26 mouse cellular contexts compared by ENCODE assay signal in the genomic region with DNA sequence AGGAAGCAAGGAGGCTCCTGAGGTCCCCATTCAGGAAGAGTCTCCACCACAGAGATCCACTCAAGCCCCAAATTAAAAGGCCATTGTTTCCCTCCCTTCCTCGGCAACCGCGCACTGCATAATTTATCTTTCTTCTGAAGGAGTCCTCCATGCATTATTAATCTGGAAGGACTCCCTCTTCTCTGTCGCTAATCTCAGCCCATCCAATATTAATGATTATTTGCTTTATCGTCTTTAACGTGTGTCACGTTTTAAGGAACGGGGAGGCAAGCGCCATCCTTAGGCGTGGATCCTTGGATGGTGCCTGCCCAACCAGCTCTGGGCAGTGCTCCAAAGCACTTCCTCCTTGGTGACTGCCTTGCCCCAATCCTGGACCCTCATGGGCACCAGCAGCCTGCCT.
DNase-seq lines count a peak whose midpoint lies in the region; ATAC-seq lines count a peak whose summit lies in the region.
"Had no signal": no experiment of that assay in that cellular context is flagged by ENCODE, and none has a peak within 500 bp of the region (broad histone marks: within the 10 kb centered on the region; RNA-seq: fewer than 3 reads in every experiment).

No protein-coding gene starts in this region.

- 47% methylated on average over 10 of the region's 10 CpGs for WGBS in hindbrain, embryonic 13.5 days
- WGBS in hindbrain, embryonic 11.5 days: 70% methylated on average over 10 of the region's 10 CpGs
- WGBS in midbrain, embryonic 13.5 days: 60% methylated on average over 10 of the region's 10 CpGs
- 84% methylated on average over 10 of the region's 10 CpGs for WGBS in midbrain, embryonic 11.5 days
- WGBS in midbrain, embryonic 16.5 days: 56% methylated on average over 10 of the region's 10 CpGs
- WGBS in midbrain, embryonic 15.5 days: 41% methylated on average over 10 of the region's 10 CpGs

- H3K9me3 ChIP-seq in hindbrain, embryonic 13.5 days: no peaks in the 10 kb centered on the region
- no peaks in the 10 kb centered on the region for H3K9me3 ChIP-seq in hindbrain, embryonic 11.5 days (ENCODE audit: control insufficient read depth, low read length)
- no peaks in the 10 kb centered on the region for H3K9me3 ChIP-seq in midbrain, embryonic 13.5 days
- H3K9me3 ChIP-seq in midbrain, embryonic 11.5 days (ENCODE audit: control insufficient read depth, low read length): no peaks in the 10 kb centered on the region
- H3K9me3 ChIP-seq in midbrain, embryonic 16.5 days (replicated peaks; ENCODE audit: control insufficient read depth, low read length, poor library complexity, severe bottlenecking): no peaks in the 10 kb centered on the region
- H3K9me3 ChIP-seq in midbrain, embryonic 15.5 days: no peaks in the 10 kb centered on the region
- H3K9me3 ChIP-seq: embryonic facial prominence, embryonic 10.5 days; embryonic facial prominence, embryonic 12.5 days; forebrain, embryonic 13.5 days; forebrain, embryonic 15.5 days; G1E had no signal

- H3K4me2 ChIP-seq in hindbrain, embryonic 13.5 days: no peak overlapping the region
- H3K4me2 ChIP-seq in hindbrain, embryonic 11.5 days (replicated peaks; ENCODE audit: low read depth, low read length): no peak overlapping the region
- H3K4me2 ChIP-seq in midbrain, embryonic 13.5 days (replicated peaks): no peak overlapping the region
- no peak overlapping the region for H3K4me2 ChIP-seq in midbrain, embryonic 11.5 days
- no peak overlapping the region for H3K4me2 ChIP-seq in midbrain, embryonic 16.5 days (ENCODE audit: low read length)
- H3K4me2 ChIP-seq in midbrain, embryonic 15.5 days: no peak overlapping the region
- H3K4me2 ChIP-seq: embryonic facial prominence, embryonic 12.5 days; forebrain, embryonic 13.5 days; forebrain, embryonic 15.5 days had no signal

- no peaks in the 10 kb centered on the region; the same call in 1 of the 2 replicates for H3K36me3 ChIP-seq in hindbrain, embryonic 13.5 days
- no peaks in the 10 kb centered on the region for H3K36me3 ChIP-seq in hindbrain, embryonic 11.5 days (ENCODE audit: control insufficient read depth, insufficient read depth, low read length)
- H3K36me3 ChIP-seq in midbrain, embryonic 13.5 days: no peaks in the 10 kb centered on the region
- no peaks in the 10 kb centered on the region for H3K36me3 ChIP-seq in midbrain, embryonic 11.5 days (ENCODE audit: control insufficient read depth, insufficient read depth, low read length)
- no peaks in the 10 kb centered on the region for H3K36me3 ChIP-seq in midbrain, embryonic 16.5 days (ENCODE audit: control insufficient read depth, insufficient read depth, low read length)
- no peaks in the 10 kb centered on the region for H3K36me3 ChIP-seq in midbrain, embryonic 15.5 days (replicated peaks)
- H3K36me3 ChIP-seq: embryonic facial prominence, embryonic 10.5 days; embryonic facial prominence, embryonic 12.5 days; forebrain, embryonic 15.5 days; G1E had no signal

- no peak overlapping the region for H3K4me3 ChIP-seq in hindbrain, embryonic 13.5 days
- H3K4me3 ChIP-seq in hindbrain, embryonic 11.5 days (ENCODE audit: low read depth, low read length): no peak overlapping the region
- no peak overlapping the region for H3K4me3 ChIP-seq in midbrain, embryonic 13.5 days (replicated peaks)
- no peak overlapping the region for H3K4me3 ChIP-seq in midbrain, embryonic 11.5 days (ENCODE audit: low read depth, low read length)
- H3K4me3 ChIP-seq in midbrain, embryonic 16.5 days (ENCODE audit: low read depth, low read length): no peak overlapping the region
- H3K4me3 ChIP-seq in midbrain, embryonic 15.5 days: no peak overlapping the region
- H3K4me3 ChIP-seq: embryonic facial prominence, embryonic 10.5 days; embryonic facial prominence, embryonic 12.5 days; forebrain, embryonic 13.5 days; forebrain, embryonic 15.5 days had no signal

- no peak for ATAC-seq in hindbrain, embryonic 13.5 days (ENCODE audit: low FRiP score)
- no peak for ATAC-seq in hindbrain, embryonic 11.5 days (ENCODE audit: low FRiP score)
- 0 out of 2 replicates have a peak, but pooled peaks have one; percentile 34 for ATAC-seq in midbrain, embryonic 13.5 days
- no peak for ATAC-seq in midbrain, embryonic 11.5 days (ENCODE audit: low FRiP score)
- ATAC-seq in midbrain, embryonic 16.5 days: peak; percentile 54; the same call in 1 of the 2 replicates
- ATAC-seq in midbrain, embryonic 15.5 days (replicated peaks): no peak
- ATAC-seq: activated CD4-positive, CD25-positive, alpha-beta regulatory T cell, adult 4 months; CD4-positive, CD25-positive, alpha-beta regulatory T cell, adult 4 months; forebrain, embryonic 13.5 days; forebrain, embryonic 15.5 days; Patski had no signal

- no peaks in the 10 kb centered on the region for H3K27me3 ChIP-seq in hindbrain, embryonic 13.5 days
- no peaks in the 10 kb centered on the region for H3K27me3 ChIP-seq in hindbrain, embryonic 11.5 days (ENCODE audit: control insufficient read depth, insufficient read depth, low read length)
- no peaks in the 10 kb centered on the region for H3K27me3 ChIP-seq in midbrain, embryonic 13.5 days
- H3K27me3 ChIP-seq in midbrain, embryonic 11.5 days (ENCODE audit: control insufficient read depth, insufficient read depth, low read length): no peaks in the 10 kb centered on the region
- no peaks in the 10 kb centered on the region for H3K27me3 ChIP-seq in midbrain, embryonic 16.5 days (ENCODE audit: control insufficient read depth, insufficient read depth, low read depth, low read length)
- H3K27me3 ChIP-seq in midbrain, embryonic 15.5 days (replicated peaks): no peaks in the 10 kb centered on the region
- H3K27me3 ChIP-seq: CH12.LX; embryonic facial prominence, embryonic 12.5 days; forebrain, embryonic 13.5 days; forebrain, embryonic 15.5 days; Patski had no signal

- no peak overlapping the region for H3K9ac ChIP-seq in hindbrain, embryonic 13.5 days
- no peak overlapping the region for H3K9ac ChIP-seq in hindbrain, embryonic 11.5 days (ENCODE audit: low read depth, low read length)
- H3K9ac ChIP-seq in midbrain, embryonic 13.5 days (replicated peaks): no peak overlapping the region
- no peak overlapping the region for H3K9ac ChIP-seq in midbrain, embryonic 11.5 days (ENCODE audit: low read length)
- H3K9ac ChIP-seq in midbrain, embryonic 16.5 days (ENCODE audit: low read depth, low read length): no peak overlapping the region
- H3K9ac ChIP-seq in midbrain, embryonic 15.5 days: no peak overlapping the region
- H3K9ac ChIP-seq: embryonic facial prominence, embryonic 12.5 days; forebrain, embryonic 13.5 days; forebrain, embryonic 15.5 days had no signal

- peaks cover 32% of the 10 kb centered on the region for H3K4me1 ChIP-seq in hindbrain, embryonic 13.5 days (replicated peaks)
- H3K4me1 ChIP-seq in hindbrain, embryonic 11.5 days (replicated peaks; ENCODE audit: control insufficient read depth, insufficient read depth, low read length): no peaks in the 10 kb centered on the region
- peaks cover 28% of the 10 kb centered on the region; the same call in 1 of the 2 replicates for H3K4me1 ChIP-seq in midbrain, embryonic 13.5 days (replicated peaks)
- no peaks in the 10 kb centered on the region for H3K4me1 ChIP-seq in midbrain, embryonic 11.5 days (ENCODE audit: control insufficient read depth, insufficient read depth, low read length)
- peaks cover 3% of the 10 kb centered on the region; the same call in 1 of the 2 replicates for H3K4me1 ChIP-seq in midbrain, embryonic 16.5 days (ENCODE audit: control insufficient read depth, insufficient read depth, low read length)
- peaks cover 15% of the 10 kb centered on the region; the same call in 1 of the 2 replicates for H3K4me1 ChIP-seq in midbrain, embryonic 15.5 days
- H3K4me1 ChIP-seq: embryonic facial prominence, embryonic 12.5 days had no signal

- DNase-seq in hindbrain, embryonic 11.5 days (ENCODE audit: low spot score): no peak
- no peak for DNase-seq in midbrain, embryonic 11.5 days (ENCODE audit: low spot score, missing footprints)
- peak; percentile 52 for DNase-seq in retina, embryonic 14.5 days (ENCODE audit: low spot score)
- no peak for DNase-seq in adrenal gland, adult 8-10 months
- DNase-seq: adrenal gland, postnatal 10 days; adrenal gland, postnatal 25 days; B cell, adult 2 months; cerebellum, adult 11 months; cerebellum, adult 18-20 months; cerebellum, adult 8-10 months; cerebellum, adult 9-11 months; cerebellum, postnatal 14 days; cerebellum, postnatal 36 days had no signal

- peak overlapping the region; percentile 48; the same call in 1 of the 2 replicates for H3K27ac ChIP-seq in hindbrain, embryonic 13.5 days
- no peak overlapping the region for H3K27ac ChIP-seq in hindbrain, embryonic 11.5 days (ENCODE audit: low read depth, low read length)
- peak overlapping the region; percentile 26 for H3K27ac ChIP-seq in midbrain, embryonic 13.5 days
- no peak overlapping the region; the same call in 1 of the 2 replicates for H3K27ac ChIP-seq in midbrain, embryonic 11.5 days (ENCODE audit: low read depth, low read length)
- no peak overlapping the region for H3K27ac ChIP-seq in midbrain, embryonic 16.5 days (ENCODE audit: low read length)
- H3K27ac ChIP-seq in midbrain, embryonic 15.5 days: no peak overlapping the region
- H3K27ac ChIP-seq: embryonic facial prominence, embryonic 10.5 days; embryonic facial prominence, embryonic 12.5 days; forebrain, embryonic 13.5 days; forebrain, embryonic 15.5 days had no signal

Comparison
In these comparisons a context has a peak if more than half of its experiments do, and no peak if none do; other contexts are left out.
1. ATAC-seq: peak in midbrain, embryonic 13.5 days (single experiment) and midbrain, embryonic 16.5 days (single experiment); none in hindbrain, embryonic 13.5 days (single experiment), hindbrain, embryonic 11.5 days (single experiment), midbrain, embryonic 11.5 days (single experiment) and midbrain, embryonic 15.5 days (single experiment).
2. H3K27ac ChIP-seq: peak in hindbrain, embryonic 13.5 days (single experiment) and midbrain, embryonic 13.5 days (single experiment); none in hindbrain, embryonic 11.5 days (single experiment), midbrain, embryonic 11.5 days (single experiment), midbrain, embryonic 16.5 days (single experiment) and midbrain, embryonic 15.5 days (single experiment).